Mouse (Mus musculus) megakaryocyte, embryonic 14.5 days (primary cell): Measurements from ENCODE around the gene Tarsl2. TPM values are rescaled to one million over a fixed set of nuclear protein-coding genes. Genes with fewer than 3 reads are reported as not detected.

Source experiments
- H3K27me3 ChIP-seq: replicated peaks from 2 replicates; pipeline ENCODE3; 2012; ENCODE audit warnings: inconsistent platforms
- H3K36me3 ChIP-seq: replicated peaks from 2 replicates; pipeline ENCODE3; 2012; ENCODE audit warnings: low read length, inconsistent platforms, mixed read lengths
- H3K4me1 ChIP-seq: 2 replicates; pipeline ENCODE4 v1.6.1; 2012; ENCODE audit warnings: inconsistent platforms
- H3K4me3 ChIP-seq: replicated peaks from 2 replicates; pipeline ENCODE3; 2012; ENCODE audit warnings: moderate library complexity, mild to moderate bottlenecking, inconsistent platforms
- H3K9me3 ChIP-seq: 2 replicates; pipeline ENCODE4 v1.6.1; 2012; ENCODE audit warnings: inconsistent platforms
- FLI1 ChIP-seq: IDR thresholded peaks from 2 replicates; pipeline ENCODE4 v1.6.1; 2012; ENCODE audit warnings: low read length, inconsistent platforms, mixed read lengths
- GATA1 ChIP-seq: IDR thresholded peaks from 3 replicates; pipeline ENCODE4 v1.6.1; 2012; ENCODE audit warnings: mixed read lengths, low read length, inconsistent platforms, borderline replicate concordance
- polyA plus RNA-seq: library from polyadenylated mRNA; stranded (reverse); fragments of >175 nt; gene quantifications from 2 replicates; pipeline ENCODE4 v1.2.3, GENCODE M21; 2012; ENCODE audit warnings: low replicate concordance; ENCODE audit not compliant: insufficient read depth

The Tarsl2 gene
- polyA plus RNA-seq, 1 experiment, result 2.3 TPM

DNA sequence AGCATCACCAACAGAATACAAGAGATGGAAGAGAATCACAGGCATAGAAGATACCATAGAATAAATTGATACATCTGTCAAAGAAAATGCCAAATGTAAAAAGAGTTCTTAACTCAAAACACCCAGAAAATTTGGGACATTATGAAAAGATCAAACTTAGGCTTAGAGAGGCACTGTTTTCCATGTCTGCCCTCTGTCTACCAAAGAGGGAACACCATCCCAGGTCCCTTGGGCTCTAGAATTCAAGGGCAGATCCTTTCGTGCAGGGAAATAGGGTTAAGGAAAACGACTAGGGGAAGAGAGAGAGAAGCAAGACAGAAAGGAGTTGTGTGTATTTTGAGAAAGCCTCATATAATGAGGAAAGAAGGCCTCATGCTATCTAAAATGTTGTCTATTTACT, 19.2 kb upstream of the Tarsl2 start:
- peaks cover 5% of the 10 kb centered on the region; the same call in 1 of the 2 replicates for H3K4me1 ChIP-seq
- H3K36me3 ChIP-seq, result no peaks in the 10 kb centered on the region
- no peak overlapping the region for H3K4me3 ChIP-seq
- TF ChIP-seq GATA1, result no peak
- no peak for TF ChIP-seq FLI1
- peaks cover 4% of the 10 kb centered on the region; the same call in 1 of the 2 replicates for H3K9me3 ChIP-seq
- peaks cover 8% of the 10 kb centered on the region for H3K27me3 ChIP-seq

DNA sequence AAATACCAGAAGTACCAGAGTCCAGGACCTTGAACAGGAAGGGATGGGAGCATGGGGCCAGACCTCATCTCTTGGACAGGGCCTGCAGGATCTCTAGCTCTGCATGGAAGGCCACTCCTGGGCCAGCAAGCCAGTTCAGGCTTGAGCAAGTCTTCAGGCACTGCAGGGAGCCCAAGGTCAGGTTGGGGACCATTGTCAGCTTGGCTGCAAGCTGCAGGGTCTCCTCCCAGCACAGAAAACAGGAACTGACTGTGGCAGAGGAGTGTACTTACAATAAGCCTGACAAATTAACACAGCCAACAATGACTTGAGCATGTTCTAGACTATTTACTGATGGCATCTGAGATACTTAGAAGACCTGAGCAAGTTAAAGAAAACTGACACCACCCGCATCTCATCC, 14.9 kb upstream of the Tarsl2 start:
- peaks cover 10% of the 10 kb centered on the region for H3K27me3 ChIP-seq
- H3K4me3 ChIP-seq, result no peak overlapping the region
- no peaks in the 10 kb centered on the region for H3K36me3 ChIP-seq
- TF ChIP-seq GATA1, result no peak
- no peak for TF ChIP-seq FLI1
- H3K4me1 ChIP-seq, result no peaks in the 10 kb centered on the region
- H3K9me3 ChIP-seq, result no peaks in the 10 kb centered on the region

DNA sequence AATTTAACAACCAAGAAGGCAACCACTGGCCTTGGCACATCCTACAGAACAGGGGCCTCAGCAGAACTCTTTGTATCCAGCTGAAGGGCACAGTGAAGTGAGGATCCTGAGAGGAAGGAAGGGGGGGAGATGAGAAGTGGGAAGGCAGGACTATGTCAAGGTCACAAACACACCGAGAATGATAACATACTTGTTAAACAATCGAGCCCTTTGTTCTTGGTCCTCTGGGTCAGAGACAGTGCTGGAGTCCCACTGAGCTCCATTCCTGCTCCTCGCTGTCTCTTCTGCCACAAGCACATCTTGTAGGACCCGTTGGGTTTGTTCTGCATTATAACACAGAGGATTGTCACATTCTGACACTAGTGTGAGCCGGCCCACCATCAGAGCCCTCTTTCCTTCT, 14.0 kb upstream of the Tarsl2 start:
- H3K36me3 ChIP-seq, result no peaks in the 10 kb centered on the region
- no peaks in the 10 kb centered on the region for H3K4me1 ChIP-seq
- TF ChIP-seq FLI1 (no peak), GATA1 (no peak)
- no peak overlapping the region for H3K4me3 ChIP-seq
- H3K9me3 ChIP-seq, result no peaks in the 10 kb centered on the region
- peaks cover 15% of the 10 kb centered on the region for H3K27me3 ChIP-seq

DNA sequence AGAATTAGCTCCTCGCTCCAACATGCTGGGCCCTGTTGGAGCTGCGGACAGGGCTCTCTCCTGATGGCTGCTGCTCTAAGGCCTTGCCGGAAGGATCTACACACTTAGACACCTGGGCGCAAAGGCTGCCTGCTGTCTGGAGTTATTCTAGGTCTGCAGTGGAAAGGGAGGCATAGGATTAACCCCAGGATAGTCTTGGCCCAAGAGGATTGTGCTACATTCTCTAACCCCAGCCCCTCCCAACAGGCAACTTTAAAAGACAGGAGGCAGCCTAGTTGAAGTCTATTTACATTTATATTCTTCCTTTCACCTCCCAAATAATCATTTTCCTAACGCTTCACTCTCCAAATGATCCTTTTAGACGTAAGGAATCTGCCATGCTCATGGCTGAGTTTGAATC, 8.9 kb upstream of the Tarsl2 start:
- Histone ChIP-seq H3K36me3 (no peaks in the 10 kb centered on the region), H3K27me3 (peaks cover 20% of the 10 kb centered on the region), H3K4me3 (no peak overlapping the region), H3K4me1 (peaks cover 22% of the 10 kb centered on the region), H3K9me3 (no peaks in the 10 kb centered on the region)
- TF ChIP-seq GATA1 (no peak), FLI1 (no peak)

DNA sequence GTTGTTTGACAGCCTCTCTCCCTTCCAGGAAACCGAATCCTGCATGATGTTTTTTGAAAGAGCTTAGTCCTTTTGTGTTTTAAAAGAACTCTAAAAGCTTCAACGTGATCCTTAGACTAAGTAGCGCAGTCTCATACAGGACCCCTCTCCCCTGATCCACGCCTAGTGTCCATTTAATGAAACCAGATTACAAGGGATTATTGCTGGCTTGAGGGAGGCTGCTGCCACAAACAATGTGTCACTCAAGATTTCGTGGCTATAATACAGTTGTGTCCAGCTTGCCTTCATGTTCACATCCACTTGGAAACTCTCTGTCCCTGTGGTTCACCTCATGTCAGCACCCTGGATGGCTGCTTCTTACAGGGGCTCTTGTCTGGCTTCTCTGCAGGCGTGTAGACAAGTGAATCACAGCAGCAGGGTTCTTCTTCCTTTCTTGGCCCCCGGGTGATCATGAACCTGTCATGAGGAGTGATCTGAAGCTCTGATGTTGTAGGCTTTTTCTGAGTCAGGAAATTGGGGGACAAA, 8.3 kb upstream of the Tarsl2 start:
- Histone ChIP-seq H3K9me3 (no peaks in the 10 kb centered on the region), H3K4me3 (no peak overlapping the region), H3K27me3 (peaks cover 20% of the 10 kb centered on the region), H3K4me1 (peaks cover 27% of the 10 kb centered on the region), H3K36me3 (no peaks in the 10 kb centered on the region)
- TF ChIP-seq FLI1 (no peak), GATA1 (no peak)

DNA sequence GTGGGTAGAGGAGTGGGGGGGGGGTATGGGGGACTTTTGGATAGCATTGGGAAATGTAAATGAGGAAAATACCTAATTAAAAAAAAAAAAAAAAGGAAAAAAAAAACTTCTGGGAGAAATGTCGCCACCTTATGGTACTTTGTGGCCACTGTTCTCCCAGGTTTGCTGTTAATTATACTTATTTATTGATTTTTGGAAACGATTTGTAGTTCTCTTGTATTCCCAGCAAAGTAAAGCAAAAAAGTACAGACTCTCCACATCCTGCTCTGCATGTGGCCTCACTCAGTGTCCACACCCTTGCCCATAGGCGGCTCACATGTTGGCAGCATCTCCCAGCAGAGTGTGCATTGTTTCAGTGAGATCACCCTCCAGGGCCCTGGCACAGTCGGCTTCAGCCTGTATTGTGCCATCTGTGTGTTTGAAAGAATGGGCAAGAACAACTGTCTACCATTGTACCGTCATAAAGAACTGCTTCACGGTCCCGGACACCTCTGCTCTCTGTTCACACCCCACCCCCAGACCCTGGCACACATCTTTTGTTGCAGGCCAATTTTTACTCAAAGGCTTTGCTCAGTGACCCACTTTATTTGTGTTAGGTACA, 6.4 kb upstream of the Tarsl2 start:
- H3K4me3 ChIP-seq, result no peak overlapping the region
- peaks cover 17% of the 10 kb centered on the region for H3K27me3 ChIP-seq
- H3K36me3 ChIP-seq, result no peaks in the 10 kb centered on the region
- no peaks in the 10 kb centered on the region for H3K9me3 ChIP-seq
- H3K4me1 ChIP-seq, result peaks cover 31% of the 10 kb centered on the region
- TF ChIP-seq GATA1, result no peak
- no peak for TF ChIP-seq FLI1

DNA sequence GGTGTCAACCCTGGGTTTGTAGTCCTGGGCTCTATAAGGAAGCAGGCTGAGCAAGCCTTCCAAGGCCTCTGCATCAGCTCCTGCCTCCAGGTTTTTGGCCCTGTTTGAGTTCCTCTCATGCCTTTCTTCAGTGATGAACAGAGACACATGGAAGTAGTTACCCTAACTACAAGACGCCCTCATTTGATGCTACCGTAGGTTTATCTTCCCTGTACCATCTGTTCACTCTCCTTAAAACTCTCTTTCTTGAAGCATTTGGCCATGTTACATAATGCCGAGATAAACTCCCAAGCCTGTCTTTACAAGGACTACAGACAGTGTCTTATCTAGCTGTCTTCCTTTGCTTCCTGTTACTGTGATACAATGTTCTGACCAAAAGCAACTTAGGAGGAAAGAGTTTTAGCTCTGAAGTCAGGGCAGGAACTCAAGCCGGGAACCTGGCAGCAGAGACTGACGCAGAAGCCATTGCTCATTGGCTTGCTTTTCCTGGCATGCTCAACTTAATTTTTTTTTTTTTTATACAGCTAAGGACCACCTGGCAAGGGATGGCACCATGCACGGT, 4.8 kb upstream of the Tarsl2 start:
- Histone ChIP-seq H3K27me3 (peaks cover 12% of the 10 kb centered on the region), H3K9me3 (no peaks in the 10 kb centered on the region), H3K36me3 (no peaks in the 10 kb centered on the region), H3K4me3 (no peak overlapping the region), H3K4me1 (peaks cover 42% of the 10 kb centered on the region)
- TF ChIP-seq FLI1 (no peak), GATA1 (no peak; the same call in 2 of the 3 replicates)

DNA sequence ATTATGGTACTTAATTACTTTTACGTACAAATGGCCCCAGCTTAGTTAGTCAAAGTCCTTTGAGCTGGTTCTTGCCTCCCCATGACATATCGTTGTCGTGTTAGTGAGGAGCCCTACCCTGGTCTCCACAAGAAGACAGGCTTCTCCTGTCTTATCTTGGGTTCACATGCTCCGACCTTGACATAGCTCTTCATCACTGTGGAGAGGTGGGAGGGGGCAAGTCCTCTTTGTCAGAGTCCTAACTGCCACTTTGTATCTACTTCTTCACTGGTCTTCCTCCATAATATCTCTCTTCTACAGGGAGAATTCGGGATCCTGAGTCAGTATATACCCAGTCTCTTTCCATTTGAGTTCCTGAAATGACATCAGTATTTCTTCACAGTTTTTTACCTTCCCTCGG, 4.0 kb upstream of the Tarsl2 start:
- Histone ChIP-seq H3K9me3 (no peaks in the 10 kb centered on the region), H3K4me1 (peaks cover 47% of the 10 kb centered on the region), H3K27me3 (peaks cover 7% of the 10 kb centered on the region), H3K36me3 (no peaks in the 10 kb centered on the region), H3K4me3 (peak overlapping the region; percentile 23)
- TF ChIP-seq FLI1, result no peak
- TF ChIP-seq GATA1, result no peak

DNA sequence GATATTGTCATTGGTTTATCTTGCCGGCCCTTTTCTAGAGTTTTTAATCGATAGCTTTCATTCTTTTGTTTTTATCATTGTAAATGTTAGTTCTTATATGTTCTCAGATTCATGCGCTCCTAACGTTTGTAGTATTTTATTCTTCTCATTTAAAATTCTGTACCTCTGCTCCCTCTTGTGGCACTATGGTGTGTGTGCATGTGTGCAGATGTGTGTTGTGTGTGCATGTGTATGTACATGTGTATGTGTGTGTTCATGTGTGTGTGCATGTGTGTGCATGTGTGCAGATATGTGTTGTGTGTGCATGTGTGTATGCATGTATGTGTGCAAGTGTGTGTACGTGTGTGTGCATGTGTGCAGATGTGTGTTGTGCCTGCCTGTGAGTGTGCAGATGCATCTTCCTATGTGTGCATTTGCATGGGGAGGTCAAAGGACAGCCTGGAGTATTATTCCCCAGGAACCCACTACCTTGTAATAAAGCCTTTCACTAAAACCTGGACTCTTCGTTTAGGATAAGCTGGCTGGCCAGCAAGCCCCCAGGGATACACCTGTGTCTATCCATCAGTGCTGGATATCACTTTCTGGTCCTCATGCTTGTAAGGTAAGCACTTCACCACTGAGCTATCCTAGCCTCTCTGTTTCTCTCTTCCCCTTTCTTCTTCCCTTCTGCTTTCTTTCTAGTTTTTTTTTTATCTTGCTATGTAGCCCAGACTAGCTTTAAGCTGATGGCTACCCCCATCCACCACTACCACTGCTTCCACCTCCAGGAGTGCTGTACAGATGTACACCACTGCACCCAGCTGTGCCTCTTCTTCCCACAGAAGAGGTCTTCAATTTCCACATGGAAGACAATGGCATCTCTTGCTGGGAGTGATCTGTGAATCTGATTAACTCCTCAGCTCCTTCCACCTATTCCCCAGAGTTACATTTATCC, 2.1 kb upstream of the Tarsl2 start:
- Histone ChIP-seq H3K4me1 (peaks cover 53% of the 10 kb centered on the region), H3K27me3 (no peaks in the 10 kb centered on the region), H3K9me3 (no peaks in the 10 kb centered on the region), H3K36me3 (peaks cover 12% of the 10 kb centered on the region), H3K4me3 (peak overlapping the region; percentile 13)
- TF ChIP-seq GATA1, result no peak
- TF ChIP-seq FLI1, result no peak

DNA sequence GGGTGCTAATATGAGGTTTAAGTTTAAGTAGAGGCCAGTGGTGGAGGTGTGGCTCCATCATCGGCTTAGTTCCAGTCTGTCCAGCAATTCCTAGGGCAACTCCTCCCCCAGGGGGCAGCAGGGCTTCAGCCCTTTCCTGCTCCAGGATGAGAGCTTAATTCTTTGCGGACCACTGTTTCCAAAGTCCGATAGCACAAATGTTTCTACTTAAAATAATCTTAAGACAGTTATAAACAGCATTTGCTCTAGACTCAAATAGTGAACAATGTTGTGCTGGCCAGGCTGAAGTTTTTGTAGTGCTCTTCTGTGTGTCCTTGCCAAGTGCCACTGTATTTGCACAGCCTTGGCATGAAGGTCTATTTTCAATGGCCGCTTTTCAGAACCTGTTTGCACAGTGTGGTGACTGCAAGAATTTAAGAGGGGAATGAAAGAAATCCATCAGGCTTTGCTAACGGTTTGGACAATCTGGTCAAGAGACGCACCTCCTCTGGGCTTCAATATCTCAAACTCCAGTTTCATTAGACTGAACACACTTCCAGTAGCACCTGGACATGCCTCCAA, 757 bp upstream of the Tarsl2 start:
- no peak for TF ChIP-seq FLI1
- no peak for TF ChIP-seq GATA1
- Histone ChIP-seq H3K4me3 (peak overlapping the region; percentile 92), H3K36me3 (peaks cover 25% of the 10 kb centered on the region), H3K27me3 (no peaks in the 10 kb centered on the region), H3K4me1 (peaks cover 49% of the 10 kb centered on the region), H3K9me3 (no peaks in the 10 kb centered on the region)
